Mouse (Mus musculus): ENCODE measurements around the gene Foxd2.

DNA sequence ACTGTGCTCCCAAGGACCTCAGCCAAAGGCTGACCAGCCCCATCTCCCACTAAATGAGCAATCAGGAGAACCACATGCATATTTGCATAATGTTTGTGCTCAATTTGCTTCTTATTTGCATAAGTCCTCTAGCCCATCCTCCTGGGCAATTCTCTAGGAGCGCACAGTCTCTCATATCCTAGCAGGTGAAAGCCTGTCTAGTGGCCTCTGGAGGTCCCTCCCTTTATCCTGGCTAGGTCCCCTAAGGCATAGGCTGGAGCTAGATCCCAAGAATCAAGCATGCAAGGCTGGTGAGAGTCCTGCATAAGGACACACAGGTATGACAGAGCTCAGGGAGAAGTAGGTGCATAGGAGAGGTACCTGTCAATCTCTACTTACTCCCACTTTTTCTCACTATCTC lies 26.4 kb downstream of the Foxd2 start:
- TF ChIP-seq CTCF (IDR thresholded peaks at IDR 0.05; ENCODE audit: extremely low read depth, insufficient read length, insufficient replicate concordance, low read depth, low read length) (no peak), POLR2A (IDR thresholded peaks at IDR 0.05; ENCODE audit: low read depth, low read length) (no peak)

Measured in small intestine, adult 2 months (tissue).